Mouse (Mus musculus): ENCODE data around the gene Prkcg. TPM values are rescaled to one million over a fixed set of nuclear protein-coding genes. Genes with fewer than 3 reads are reported as not detected.

Prkcg gene
- polyA plus RNA-seq, 1 experiment from 2014 or later, result 0.25 TPM

DNA sequence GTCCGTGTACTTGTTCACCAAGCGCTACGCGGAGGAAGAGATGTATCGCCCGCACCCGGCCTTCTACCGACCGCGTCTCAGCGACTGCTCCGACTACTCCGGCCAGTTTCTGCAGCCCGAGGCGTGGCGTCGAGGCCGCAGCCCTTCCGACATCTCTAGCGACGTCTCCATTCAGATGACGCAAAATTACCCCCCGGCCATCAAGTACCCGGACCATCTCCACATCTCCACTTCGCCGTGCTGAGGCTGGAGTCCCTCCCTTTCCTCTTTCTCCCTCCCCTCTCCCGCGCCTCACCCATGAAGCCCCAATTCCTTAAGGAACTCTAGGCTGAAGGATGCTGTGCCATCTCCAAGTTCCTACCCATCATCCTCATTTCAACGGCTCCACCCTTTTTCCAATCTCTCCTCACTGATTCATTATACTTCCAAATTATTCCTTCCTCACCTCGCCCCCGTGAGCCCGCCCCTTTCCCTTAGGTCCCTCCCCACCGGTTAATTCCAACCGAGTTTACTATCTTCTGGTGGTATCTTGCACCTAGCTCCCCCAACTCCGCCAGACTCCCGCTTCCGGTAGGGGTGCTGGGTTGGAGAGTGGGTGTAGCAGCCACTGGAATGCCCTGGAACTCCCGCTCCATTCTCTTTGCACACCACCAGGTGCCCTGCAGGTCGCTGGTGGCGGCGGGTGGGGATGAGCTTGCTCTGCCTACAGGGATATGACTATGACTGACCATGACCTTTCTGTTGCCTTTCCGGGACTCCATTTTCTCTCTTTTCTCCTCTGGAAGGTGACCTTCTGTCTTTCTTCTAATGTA is 77.9 kb downstream of the Prkcg start:
- no peak for DNase-seq
- peak; percentile 41 for ATAC-seq (ENCODE audit: insufficient read depth)
- H3K4me3 ChIP-seq (ENCODE audit: low read depth, low read length), result peak overlapping the region; percentile 9; the same call in 1 of the 2 replicates
- 19% methylated on average over 42 of the region's 42 CpGs for WGBS
- no peaks in the 10 kb centered on the region for H3K36me3 ChIP-seq (ENCODE audit: insufficient read depth)
- no peaks in the 10 kb centered on the region for H3K9me3 ChIP-seq (ENCODE audit: low read depth, low read length)
- TF ChIP-seq CTCF (IDR thresholded peaks at IDR 0.05; ENCODE audit: low read depth), result no peak
- peaks cover 13% of the 10 kb centered on the region for H3K27me3 ChIP-seq (ENCODE audit: insufficient read depth, low read length)
- no peak overlapping the region for H3K27ac ChIP-seq (ENCODE audit: low read depth)
- peak overlapping the region; percentile 39 for H3K4me2 ChIP-seq
- no peaks in the 10 kb centered on the region for H3K4me1 ChIP-seq (ENCODE audit: insufficient read depth)
- no peak overlapping the region for H3K9ac ChIP-seq

DNA sequence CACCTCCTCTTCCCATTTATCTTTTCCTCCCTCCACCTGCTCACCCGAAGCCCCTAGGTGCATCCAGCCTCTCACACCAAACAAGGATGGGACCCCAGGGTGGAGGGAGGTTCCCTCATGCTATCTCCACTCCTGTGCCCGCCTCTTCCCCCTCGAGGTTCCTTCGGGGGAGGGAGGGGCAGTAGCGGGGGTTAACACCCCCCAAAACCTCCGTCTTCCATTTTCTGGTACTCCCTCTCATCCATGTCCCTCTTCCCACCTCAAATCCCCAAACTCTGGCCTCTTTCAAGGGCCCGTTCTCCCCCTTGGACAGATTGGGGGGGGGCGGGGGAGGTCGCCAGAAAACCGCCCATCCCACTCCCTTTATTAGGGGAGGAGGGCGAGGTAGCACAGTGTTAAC is 78.6 kb downstream of the Prkcg start:
- Histone ChIP-seq H3K4me3 (ENCODE audit: low read depth, low read length) (no peak overlapping the region), H3K4me2 (peak overlapping the region; percentile 39), H3K36me3 (ENCODE audit: insufficient read depth) (no peaks in the 10 kb centered on the region), H3K4me1 (ENCODE audit: insufficient read depth) (no peaks in the 10 kb centered on the region), H3K9me3 (ENCODE audit: low read depth, low read length) (no peaks in the 10 kb centered on the region), H3K27me3 (ENCODE audit: insufficient read depth, low read length) (peaks cover 13% of the 10 kb centered on the region), H3K9ac (no peak overlapping the region), H3K27ac (ENCODE audit: low read depth) (no peak overlapping the region)
- no peak for DNase-seq
- ATAC-seq (ENCODE audit: insufficient read depth), result no peak
- WGBS, result 12% methylated on average over 11 of the region's 11 CpGs
- TF ChIP-seq CTCF (IDR thresholded peaks at IDR 0.05; ENCODE audit: low read depth), result no peak

DNA sequence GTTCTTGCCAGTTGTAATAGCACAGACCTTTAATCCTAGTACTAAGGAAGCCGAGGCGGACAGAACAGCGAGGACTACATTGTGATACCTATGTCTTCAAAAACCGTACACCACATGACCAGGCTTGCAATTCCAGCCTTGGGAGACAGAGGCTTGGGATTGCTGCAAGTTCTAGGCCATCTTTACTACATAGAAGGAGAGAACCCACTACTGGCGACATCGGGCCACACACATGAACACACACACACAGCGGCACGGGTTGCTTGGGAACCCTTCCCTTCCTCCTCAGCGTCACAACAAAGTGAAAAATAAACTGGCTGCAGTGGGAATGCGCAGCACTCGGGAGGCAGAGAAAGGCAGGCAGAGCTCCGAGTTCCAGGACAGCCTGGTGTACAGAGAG is 79.3 kb downstream of the Prkcg start:
- Histone ChIP-seq H3K36me3 (ENCODE audit: insufficient read depth) (no peaks in the 10 kb centered on the region), H3K27me3 (ENCODE audit: insufficient read depth, low read length) (peaks cover 13% of the 10 kb centered on the region), H3K9ac (no peak overlapping the region), H3K27ac (ENCODE audit: low read depth) (no peak overlapping the region), H3K4me2 (no peak overlapping the region), H3K9me3 (ENCODE audit: low read depth, low read length) (no peaks in the 10 kb centered on the region), H3K4me3 (ENCODE audit: low read depth, low read length) (no peak overlapping the region), H3K4me1 (ENCODE audit: insufficient read depth) (no peaks in the 10 kb centered on the region)
- TF ChIP-seq CTCF (IDR thresholded peaks at IDR 0.05; ENCODE audit: low read depth), result no peak
- DNase-seq (no peak), ATAC-seq (ENCODE audit: insufficient read depth) (no peak)
- 27% methylated on average over 12 of the region's 12 CpGs for WGBS

DNA sequence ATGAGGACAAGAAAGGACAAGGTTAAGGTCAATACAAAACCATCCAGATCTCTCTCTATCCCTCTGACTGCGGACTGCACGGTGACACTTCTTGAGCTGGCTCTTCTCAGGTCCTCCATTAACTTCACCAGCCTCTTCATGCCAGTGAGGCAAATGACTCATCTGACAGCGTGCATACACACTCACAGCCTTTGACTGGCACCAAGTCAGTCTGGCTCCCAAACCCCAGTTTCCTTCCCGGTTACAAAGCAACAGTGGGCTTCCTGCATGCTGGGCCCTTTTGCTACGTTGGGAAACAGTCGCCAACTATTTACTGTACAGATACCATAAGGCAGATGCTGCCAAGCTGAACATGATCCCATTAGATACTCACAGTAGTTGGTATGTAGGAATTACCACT is 80.2 kb downstream of the Prkcg start:
- H3K27ac ChIP-seq (ENCODE audit: low read depth), result no peak overlapping the region
- H3K36me3 ChIP-seq (ENCODE audit: insufficient read depth), result no peaks in the 10 kb centered on the region
- peaks cover 13% of the 10 kb centered on the region for H3K27me3 ChIP-seq (ENCODE audit: insufficient read depth, low read length)
- 64% methylated on average over 6 of the region's 6 CpGs for WGBS
- TF ChIP-seq CTCF (IDR thresholded peaks at IDR 0.05; ENCODE audit: low read depth), result no peak
- no peaks in the 10 kb centered on the region for H3K9me3 ChIP-seq (ENCODE audit: low read depth, low read length)
- ATAC-seq (ENCODE audit: insufficient read depth) (no peak), DNase-seq (no peak)
- no peak overlapping the region for H3K4me2 ChIP-seq
- no peak overlapping the region for H3K9ac ChIP-seq
- H3K4me3 ChIP-seq (ENCODE audit: low read depth, low read length), result no peak overlapping the region
- no peaks in the 10 kb centered on the region for H3K4me1 ChIP-seq (ENCODE audit: insufficient read depth)

DNA sequence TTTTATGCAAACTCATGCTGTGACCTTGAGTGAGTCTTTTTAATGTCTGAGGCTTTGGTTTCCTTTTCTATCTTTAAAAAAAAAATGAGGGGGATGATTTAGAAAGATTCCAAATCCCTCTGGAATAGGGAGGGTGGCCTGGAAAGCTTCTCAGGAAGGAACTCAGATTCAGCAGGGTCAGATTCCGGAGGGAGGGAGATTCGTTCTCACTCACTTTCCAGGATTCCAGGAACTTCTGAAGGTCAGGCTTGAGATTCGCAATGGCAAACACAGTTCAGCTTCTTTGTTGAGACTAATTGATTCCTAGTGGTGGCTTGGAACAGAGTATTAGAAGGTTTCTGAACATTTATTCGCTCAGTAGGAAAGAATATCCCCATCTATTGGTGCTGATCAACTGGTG is 81.4 kb downstream of the Prkcg start:
- H3K36me3 ChIP-seq (ENCODE audit: insufficient read depth), result no peaks in the 10 kb centered on the region
- DNase-seq (no peak), ATAC-seq (ENCODE audit: insufficient read depth) (no peak)
- TF ChIP-seq CTCF (IDR thresholded peaks at IDR 0.05; ENCODE audit: low read depth), result no peak
- H3K4me3 ChIP-seq (ENCODE audit: low read depth, low read length), result no peak overlapping the region
- H3K9me3 ChIP-seq (ENCODE audit: low read depth, low read length), result no peaks in the 10 kb centered on the region
- WGBS, result 35% methylated on average over 4 of the region's 4 CpGs
- no peak overlapping the region for H3K4me2 ChIP-seq
- H3K9ac ChIP-seq, result no peak overlapping the region
- H3K27me3 ChIP-seq (ENCODE audit: insufficient read depth, low read length), result peaks cover 13% of the 10 kb centered on the region
- H3K27ac ChIP-seq (ENCODE audit: low read depth), result no peak overlapping the region
- H3K4me1 ChIP-seq (ENCODE audit: insufficient read depth), result no peaks in the 10 kb centered on the region

DNA sequence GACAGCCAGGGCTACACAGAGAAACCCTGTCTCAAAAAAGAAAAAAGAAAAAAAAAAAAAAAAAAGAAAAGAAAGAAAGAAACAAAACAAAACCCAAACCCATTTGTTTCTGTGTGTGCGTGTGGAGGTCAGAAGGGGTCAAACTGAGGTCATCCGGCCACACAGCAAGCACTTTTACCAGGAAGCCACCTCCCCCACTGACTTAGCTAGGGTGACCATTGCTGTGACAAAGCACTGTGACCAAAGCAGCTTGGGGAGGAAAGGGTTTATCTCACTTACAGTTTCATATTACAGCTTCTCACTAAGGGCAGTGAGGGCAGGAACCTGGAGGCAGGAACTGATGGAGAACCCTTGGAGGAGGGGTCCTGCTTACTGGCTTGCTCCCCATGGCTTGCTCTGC is 83.4 kb downstream of the Prkcg start:
- Histone ChIP-seq H3K9me3 (ENCODE audit: low read depth, low read length) (no peaks in the 10 kb centered on the region), H3K27me3 (ENCODE audit: insufficient read depth, low read length) (peaks cover 3% of the 10 kb centered on the region; the same call in 1 of the 2 replicates), H3K27ac (ENCODE audit: low read depth) (no peak overlapping the region), H3K4me3 (ENCODE audit: low read depth, low read length) (no peak overlapping the region), H3K9ac (no peak overlapping the region), H3K4me1 (ENCODE audit: insufficient read depth) (no peaks in the 10 kb centered on the region), H3K36me3 (ENCODE audit: insufficient read depth) (no peaks in the 10 kb centered on the region), H3K4me2 (no peak overlapping the region)
- DNase-seq (no peak), ATAC-seq (ENCODE audit: insufficient read depth) (no peak)
- no peak for TF ChIP-seq CTCF (IDR thresholded peaks at IDR 0.05; ENCODE audit: low read depth)
- WGBS, result 64% methylated on average over 2 of the region's 2 CpGs

DNA sequence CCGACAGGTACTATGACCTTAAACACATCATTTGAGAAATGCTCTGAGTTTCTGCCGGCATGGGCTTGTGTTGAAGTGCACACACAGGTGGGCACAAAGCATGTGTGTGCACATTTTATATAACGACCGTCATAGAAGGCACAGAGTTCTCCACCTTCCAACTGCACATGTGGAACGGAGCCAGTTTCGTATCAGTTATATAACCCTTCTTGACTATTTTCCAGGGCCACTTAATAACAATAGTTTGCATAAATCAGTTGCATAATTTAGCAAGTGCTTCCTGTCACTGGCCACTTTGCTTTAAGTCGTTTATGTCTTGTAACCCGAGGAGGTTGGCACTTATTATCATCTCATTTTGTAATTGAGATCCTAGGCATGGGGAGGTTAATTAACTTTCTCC is 84.8 kb downstream of the Prkcg start:
- Histone ChIP-seq H3K9ac (no peak overlapping the region), H3K27me3 (ENCODE audit: insufficient read depth, low read length) (no peaks in the 10 kb centered on the region), H3K9me3 (ENCODE audit: low read depth, low read length) (no peaks in the 10 kb centered on the region), H3K4me3 (ENCODE audit: low read depth, low read length) (no peak overlapping the region), H3K4me2 (no peak overlapping the region), H3K27ac (ENCODE audit: low read depth) (no peak overlapping the region), H3K4me1 (ENCODE audit: insufficient read depth) (no peaks in the 10 kb centered on the region), H3K36me3 (ENCODE audit: insufficient read depth) (no peaks in the 10 kb centered on the region)
- DNase-seq (no peak), ATAC-seq (ENCODE audit: insufficient read depth) (no peak)
- TF ChIP-seq CTCF (IDR thresholded peaks at IDR 0.05; ENCODE audit: low read depth), result no peak
- WGBS, result 74% methylated on average over 8 of the region's 8 CpGs
